Mouse (Mus musculus) lung, postnatal 36 days (tissue): ENCODE results near the gene Mtch2.

ENCODE experiments used
- DNase-seq: peaks from one replicate; pipeline ENCODE4 v3.0.0; 2022; ENCODE audit warnings: mixed read lengths

Gene Mtch2

GRCm38 (mm10) chr2:90911668-90912067 lies 64.7 kb downstream of the Mtch2 start:
- no peak for DNase-seq

- peak; percentile 50 for DNase-seq
Measured at GRCm38 (mm10) chr2:90913671-90914070, 66.7 kb downstream of the Mtch2 start.

GRCm38 (mm10) chr2:90915516-90915915 lies 68.6 kb downstream of the Mtch2 start:
- DNase-seq: no peak
